Mouse (Mus musculus): Measurements from ENCODE around the gene F8a. TPM values are rescaled to one million over a fixed set of nuclear protein-coding genes. Genes with fewer than 3 reads are reported as not detected.
"Not testable (repeated sequence)": the region's sequence is repeated elsewhere in the genome, so short reads cannot be mapped to it uniquely, and the experiment has no call there.

F8a gene
- polyA plus RNA-seq, 1 experiment from 2014 or later, result 34.1 TPM

DNA sequence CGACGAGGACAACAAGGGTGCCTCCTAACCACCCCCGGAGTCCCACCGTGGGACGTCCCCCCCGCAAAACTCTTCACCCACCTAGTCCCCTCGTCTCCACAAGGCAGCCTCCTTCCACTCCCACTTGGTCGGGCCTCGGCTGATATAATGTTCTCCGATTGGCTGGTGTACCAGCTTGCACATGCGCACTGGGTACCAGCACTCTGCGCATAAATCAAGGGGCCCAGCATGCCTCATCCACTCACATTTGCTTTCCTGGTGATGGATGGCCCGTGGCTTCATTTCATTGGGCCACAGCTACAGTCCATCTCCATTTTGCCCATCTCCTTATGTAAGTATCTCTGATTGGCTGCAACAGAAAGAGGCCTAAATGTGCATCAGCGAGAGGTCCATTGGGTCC lies 37.2 kb downstream of the F8a start, which contains the start of gene Xlr3c:
Gene Xlr3c, minus strand, starts transcription at position 121 of the 400 bp plus-strand sequence.
- not testable (repeated sequence) for H3K4me2 ChIP-seq (ENCODE audit: low read depth, low read length); H3K27ac ChIP-seq (ENCODE audit: low read depth, low read length); H3K4me3 ChIP-seq (ENCODE audit: low read depth, low read length); H3K4me1 ChIP-seq (ENCODE audit: control insufficient read depth, insufficient read depth, low read length); ATAC-seq (ENCODE audit: low read depth); H3K27me3 ChIP-seq (ENCODE audit: control insufficient read depth, insufficient read depth, low read length); H3K36me3 ChIP-seq (ENCODE audit: control insufficient read depth, insufficient read depth, low read length); H3K9me3 ChIP-seq (ENCODE audit: control insufficient read depth, low read length); H3K9ac ChIP-seq (replicated peaks; ENCODE audit: low read depth, low read length)
- WGBS, result 92% methylated on average over 13 of the region's 14 CpGs

Other genes with a start within 250 kb of the F8a start
- gene Zfp185, start 241.0 kb upstream of the F8a start, polyA plus RNA-seq (2014; fragmentation: Nextera tagmentation; extraction: Ambion mirVana), result 0.45 and 0.83 TPM in 2 replicates
- 0.12 and 0.19 TPM in 2 replicates for gene Pnma5, start 191.2 kb upstream of the F8a start, polyA plus RNA-seq (2014; fragmentation: Nextera tagmentation; extraction: Ambion mirVana)
- 2.2 and 4.6 TPM in 2 replicates for gene Pnma3, start 163.5 kb upstream of the F8a start, polyA plus RNA-seq (2014; fragmentation: Nextera tagmentation; extraction: Ambion mirVana)
- gene Xlr4a, start 145.8 kb upstream of the F8a start, polyA plus RNA-seq (2014; fragmentation: Nextera tagmentation; extraction: Ambion mirVana), result 0.33 TPM in 1 of 2 replicates, not detected in the other
- gene Xlr3a, start 131.2 kb upstream of the F8a start, polyA plus RNA-seq (2014; fragmentation: Nextera tagmentation; extraction: Ambion mirVana), result 2.7 and 6.0 TPM in 2 replicates
- 0.70 TPM in 1 of 2 replicates, not detected in the other for gene Gm14685, start 111.2 kb upstream of the F8a start, polyA plus RNA-seq (2014; fragmentation: Nextera tagmentation; extraction: Ambion mirVana)
- not detected in 2 replicates for gene Xlr5b, start 79.5 kb upstream of the F8a start, polyA plus RNA-seq (2014; fragmentation: Nextera tagmentation; extraction: Ambion mirVana)
- gene DXBay18, start 78.8 kb upstream of the F8a start, polyA plus RNA-seq (2014; fragmentation: Nextera tagmentation; extraction: Ambion mirVana), result 0.52 TPM in 1 of 2 replicates, not detected in the other
- gene Spin2d, start 51.3 kb upstream of the F8a start, polyA plus RNA-seq (2014; fragmentation: Nextera tagmentation; extraction: Ambion mirVana), result not detected in 2 replicates
- gene Xlr3b, start 36.1 kb upstream of the F8a start, polyA plus RNA-seq (2014; fragmentation: Nextera tagmentation; extraction: Ambion mirVana), result 13.9 and 14.5 TPM in 2 replicates
- gene Xlr4b, start 14.0 kb upstream of the F8a start, polyA plus RNA-seq (2014; fragmentation: Nextera tagmentation; extraction: Ambion mirVana), result 0.55 TPM in 1 of 2 replicates, not detected in the other
- gene Xlr4c, start 14.8 kb downstream of the F8a start, polyA plus RNA-seq (2014; fragmentation: Nextera tagmentation; extraction: Ambion mirVana), result not detected in 2 replicates
- gene Xlr3c, start 37.1 kb downstream of the F8a start, polyA plus RNA-seq (2014; fragmentation: Nextera tagmentation; extraction: Ambion mirVana), result 0.73 TPM in 1 of 2 replicates, not detected in the other
- not detected in 2 replicates for gene Xlr5a, start 64.7 kb downstream of the F8a start, polyA plus RNA-seq (2014; fragmentation: Nextera tagmentation; extraction: Ambion mirVana)
- not detected in 2 replicates for gene Xlr5c, start 64.7 kb downstream of the F8a start, polyA plus RNA-seq (2014; fragmentation: Nextera tagmentation; extraction: Ambion mirVana)
- gene Gm45015, start 108.5 kb downstream of the F8a start, polyA plus RNA-seq (2014; fragmentation: Nextera tagmentation; extraction: Ambion mirVana), result not detected in 2 replicates
- 12.9 and 15.3 TPM in 2 replicates for gene Zfp275, start 114.3 kb downstream of the F8a start, polyA plus RNA-seq (2014; fragmentation: Nextera tagmentation; extraction: Ambion mirVana)
- not detected in 2 replicates for gene Gm18336, start 170.4 kb downstream of the F8a start, polyA plus RNA-seq (2014; fragmentation: Nextera tagmentation; extraction: Ambion mirVana)
- gene Zfp92, start 182.8 kb downstream of the F8a start, polyA plus RNA-seq (2014; fragmentation: Nextera tagmentation; extraction: Ambion mirVana), result 0.94 and 1.3 TPM in 2 replicates
- gene Trex2, start 207.1 kb downstream of the F8a start, polyA plus RNA-seq (2014; fragmentation: Nextera tagmentation; extraction: Ambion mirVana), result not detected in 2 replicates
- gene Haus7, start 230.8 kb downstream of the F8a start, polyA plus RNA-seq (2014; fragmentation: Nextera tagmentation; extraction: Ambion mirVana), result 62.0 and 72.1 TPM in 2 replicates